Mouse (Mus musculus) kidney, adult 2 months (tissue): ENCODE data around the gene Hkdc1. TPM values are rescaled to one million over a fixed set of nuclear protein-coding genes. Genes with fewer than 3 reads are reported as not detected.

ENCODE experiments used
- DNase-seq: peaks from one replicate; pipeline ENCODE4 v3.0.0; 2021
- H3K27ac ChIP-seq: fragments of 200-500 bp; 2 replicates; pipeline ENCODE4 v1.5.1; 2012; ENCODE audit warnings: low read depth, low read length, control low read depth, inconsistent platforms; ENCODE audit not compliant: insufficient read depth
- H3K27me3 ChIP-seq: fragments of 200-500 bp; replicated peaks from 2 replicates; pipeline ENCODE4 v1.6.1; 2012; ENCODE audit warnings: mild to moderate bottlenecking, moderate library complexity, low read length, inconsistent platforms; ENCODE audit not compliant: control insufficient read depth, insufficient read depth
- H3K36me3 ChIP-seq: fragments of 200-500 bp; 2 replicates; pipeline ENCODE4 v1.6.1; 2012; ENCODE audit warnings: mild to moderate bottlenecking, moderate library complexity, low read length, inconsistent platforms; ENCODE audit not compliant: control insufficient read depth, insufficient read depth
- H3K4me1 ChIP-seq: fragments of 200-500 bp; 2 replicates; pipeline ENCODE4 v1.6.1; 2011; ENCODE audit warnings: low read length; ENCODE audit not compliant: control insufficient read depth, insufficient read depth
- H3K4me3 ChIP-seq: fragments of 200-500 bp; 2 replicates; pipeline ENCODE4 v1.5.1; 2011; ENCODE audit warnings: mild to moderate bottlenecking, low read depth, low read length, control low read depth; ENCODE audit not compliant: insufficient read depth
- CTCF ChIP-seq: fragments of 200-500 bp; conservative IDR thresholded peaks from 2 replicates; pipeline ENCODE4 v1.5.1; 2011; ENCODE audit warnings: low read depth, mild to moderate bottlenecking, control low read depth, low read length, moderate library complexity, mixed read lengths; ENCODE audit not compliant: insufficient read depth, insufficient read length
- POLR2A ChIP-seq: fragments of 200-500 bp; IDR thresholded peaks from one replicate; pipeline ENCODE4 v1.6.1; 2011; ENCODE audit warnings: low read depth, low read length, control low read depth
- WGBS: fragments of 180-500 bp; shearing (Covaris S2); methylation state at CpG from one replicate; pipeline ENCODE4 v1.1.7; 2018; 5-methylcytosine and 5-hydroxymethylcytosine counted together
- polyA plus RNA-seq: library from polyadenylated mRNA; depleted of rRNA; stranded (reverse); fragments of >200 nt; gene quantifications from 2 replicates; pipeline ENCODE4 v1.2.3, GENCODE M21; 2012

The Hkdc1 gene
- polyA plus RNA-seq, 1 experiment: 1.1 TPM

- Histone ChIP-seq H3K27ac (no peak overlapping the region), H3K27me3 (no peaks in the 10 kb centered on the region), H3K4me1 (no peaks in the 10 kb centered on the region), H3K4me3 (no peak overlapping the region), H3K36me3 (peaks cover 5% of the 10 kb centered on the region)
- WGBS: 86% methylated on average over 5 of the region's 5 CpGs
- no peak for DNase-seq
- TF ChIP-seq CTCF (no peak), POLR2A (no peak)
These were observed 8.1 kb upstream of the Hkdc1 start for GRCm38 (mm10) chr10:62430427-62430826.

GRCm38 (mm10) chr10:62425081-62425871 lies 3.0 kb upstream of the Hkdc1 start:
- peak; percentile 23 for DNase-seq
- Histone ChIP-seq H3K27ac (no peak overlapping the region), H3K27me3 (no peaks in the 10 kb centered on the region), H3K4me3 (no peak overlapping the region), H3K36me3 (peaks cover 3% of the 10 kb centered on the region; the same call in 1 of the 2 replicates), H3K4me1 (no peaks in the 10 kb centered on the region)
- 47% methylated on average over 9 of the region's 9 CpGs for WGBS
- no peak for TF ChIP-seq POLR2A

- TF ChIP-seq POLR2A (no peak), CTCF (no peak)
- no peak overlapping the region for H3K27ac ChIP-seq
- H3K27me3 ChIP-seq: no peaks in the 10 kb centered on the region
- no peak for DNase-seq
- no peaks in the 10 kb centered on the region for H3K4me1 ChIP-seq
- no peaks in the 10 kb centered on the region for H3K36me3 ChIP-seq
- WGBS: 95% methylated on average over 3 of the region's 3 CpGs
- no peak overlapping the region for H3K4me3 ChIP-seq
These were observed 1.2 kb downstream of the Hkdc1 start for GRCm38 (mm10) chr10:62421127-62421526.

GRCm38 (mm10) chr10:62420399-62420798 lies 1.9 kb downstream of the Hkdc1 start:
- Histone ChIP-seq H3K4me3 (no peak overlapping the region), H3K27ac (no peak overlapping the region), H3K36me3 (no peaks in the 10 kb centered on the region), H3K4me1 (no peaks in the 10 kb centered on the region), H3K27me3 (no peaks in the 10 kb centered on the region)
- no peak for DNase-seq
- 51% methylated on average over 6 of the region's 6 CpGs for WGBS
- TF ChIP-seq CTCF (no peak), POLR2A (no peak)

- Histone ChIP-seq H3K27ac (no peak overlapping the region), H3K4me1 (no peaks in the 10 kb centered on the region), H3K4me3 (no peak overlapping the region), H3K27me3 (no peaks in the 10 kb centered on the region), H3K36me3 (no peaks in the 10 kb centered on the region)
- TF ChIP-seq CTCF (no peak), POLR2A (no peak)
- WGBS: 81% methylated on average over 5 of the region's 5 CpGs
- no peak for DNase-seq
These were observed 2.9 kb downstream of the Hkdc1 start for GRCm38 (mm10) chr10:62419422-62419821.

- no peaks in the 10 kb centered on the region for H3K36me3 ChIP-seq
- H3K27ac ChIP-seq: no peak overlapping the region
These were observed 3.4 kb downstream of the Hkdc1 start for GRCm38 (mm10) chr10:62418831-62419356.

GRCm38 (mm10) chr10:62413606-62413982 lies 8.7 kb downstream of the Hkdc1 start:
- TF ChIP-seq CTCF (no peak), POLR2A (no peak)
- WGBS: 45% methylated on average over 4 of the region's 4 CpGs
- H3K4me1 ChIP-seq: peaks cover 6% of the 10 kb centered on the region; the same call in 1 of the 2 replicates
- DNase-seq: no peak
- H3K36me3 ChIP-seq: no peaks in the 10 kb centered on the region
- peak overlapping the region; percentile 67; the same call in 1 of the 2 replicates for H3K27ac ChIP-seq
- no peaks in the 10 kb centered on the region for H3K27me3 ChIP-seq
- H3K4me3 ChIP-seq: no peak overlapping the region

More at GRCm38 (mm10) chr10:62418831-62419356, 3.4 kb downstream of the Hkdc1 start:
- Histone ChIP-seq H3K4me3 (no peak overlapping the region), H3K4me1 (no peaks in the 10 kb centered on the region), H3K27me3 (no peaks in the 10 kb centered on the region)
- 74% methylated on average over 7 of the region's 7 CpGs for WGBS
- no peak for TF ChIP-seq CTCF
- TF ChIP-seq POLR2A: no peak
- DNase-seq: no peak
